Mouse (Mus musculus): ENCODE data around the gene Fbxw17. TPM values are rescaled to one million over a fixed set of nuclear protein-coding genes. Genes with fewer than 3 reads are reported as not detected.

The Fbxw17 gene
- 10.0 and 12.7 TPM in 2 replicates for total RNA-seq (2023)

DNA sequence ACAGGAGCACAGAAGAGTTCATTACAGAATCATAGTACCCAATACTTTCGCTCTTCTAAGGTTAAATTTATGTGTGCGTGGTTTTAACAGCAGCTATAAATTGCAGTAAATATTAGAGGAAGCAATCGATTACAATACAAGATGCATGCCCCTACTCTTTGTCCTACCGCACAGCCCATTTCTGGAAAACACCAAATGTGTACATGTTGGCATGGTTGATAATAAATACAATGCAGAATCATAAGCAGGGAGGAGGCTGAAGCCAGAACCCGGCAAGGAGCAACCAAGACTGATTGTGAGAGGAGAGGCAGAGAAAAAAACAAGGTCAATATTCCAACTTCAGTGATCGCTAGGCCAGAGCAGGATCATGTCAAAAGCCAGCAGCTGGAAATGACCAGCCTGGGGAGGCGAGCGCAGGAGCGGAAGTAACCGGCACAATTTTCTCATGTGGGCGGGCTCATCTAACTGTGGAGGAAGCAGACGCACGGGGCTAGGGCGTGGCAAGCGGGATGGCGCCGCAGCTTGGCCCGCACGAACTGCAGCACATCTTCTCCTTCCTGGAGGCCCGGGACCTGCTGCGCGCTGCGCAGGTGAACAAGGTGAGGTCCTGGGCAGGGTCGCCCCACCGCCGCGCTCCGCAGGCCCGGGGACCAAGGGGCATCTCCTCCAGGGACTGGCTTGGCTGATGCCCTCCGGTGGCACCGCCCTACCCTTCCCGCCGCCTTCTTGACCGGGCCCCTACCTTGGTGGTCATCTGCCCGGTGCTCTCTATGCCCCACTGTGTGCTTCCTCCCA lies at the start of gene Fbxw17:
TSS of gene Fbxw17 (plus strand) at position 476 of the 795 bp plus-strand sequence.

DNA sequence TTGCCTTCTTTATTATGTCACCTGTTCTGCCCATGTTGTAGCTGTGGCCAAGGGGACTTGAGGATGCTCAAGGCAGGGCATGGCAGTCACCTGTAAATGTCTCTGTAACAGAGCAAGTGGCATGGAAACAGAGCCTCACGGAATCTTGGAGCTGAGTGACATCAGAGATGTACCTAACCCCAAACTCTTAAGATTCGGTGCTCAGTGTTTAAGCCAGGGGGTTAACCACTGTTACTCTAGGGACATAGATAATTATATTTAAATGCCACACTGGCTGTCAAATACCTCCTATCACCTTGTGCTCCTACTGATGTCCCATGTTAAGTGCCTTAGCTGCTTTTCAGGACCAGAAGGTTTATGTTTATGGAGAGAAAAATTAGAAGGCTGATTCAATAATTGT lies 26.1 kb downstream of the Fbxw17 start, which contains the start of gene Gm47429:
TSS of gene Gm47429 (minus strand) at position 101 of the 400 bp plus-strand sequence.

DNA sequence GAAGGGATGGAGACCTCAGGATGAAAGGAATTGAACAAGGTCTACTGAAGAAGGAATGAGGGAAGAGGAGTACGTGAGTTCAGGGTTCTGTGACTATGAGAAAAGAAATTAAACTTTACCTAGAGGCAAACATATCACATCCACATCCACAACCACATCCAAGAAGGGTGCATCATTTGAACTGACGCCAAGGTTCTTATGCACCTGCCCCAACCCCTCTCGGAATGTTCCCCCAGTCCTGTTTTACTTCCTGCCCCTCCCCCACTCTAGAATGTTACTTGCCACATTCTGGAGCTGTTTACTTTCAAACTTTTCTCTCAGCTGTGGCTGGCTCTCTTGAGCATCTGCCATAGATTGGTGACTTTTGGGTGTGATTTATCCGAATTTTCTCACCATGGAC lies 49.3 kb downstream of the Fbxw17 start, which contains the start of gene Nutm2:
TSS of gene Nutm2 (plus strand) at position 301 of the 400 bp plus-strand sequence.

Other genes starting within 250 kb of the Fbxw17 start
- not detected in 2 replicates for gene Gm906, start 167.6 kb upstream of the Fbxw17 start, total RNA-seq (2023)
- not detected in 2 replicates for gene Gm47429, start 26.0 kb downstream of the Fbxw17 start, total RNA-seq (2023)
- not detected in 2 replicates for gene Nutm2, start 49.4 kb downstream of the Fbxw17 start, total RNA-seq (2023)
- not detected in 2 replicates for gene Gm904, start 225.4 kb downstream of the Fbxw17 start, total RNA-seq (2023)